Mouse (Mus musculus) brain, embryonic 14.5 days (tissue): Measurements from ENCODE around the gene Gm49373.

Experiments
- CTCF ChIP-seq: fragments of 200-500 bp; IDR thresholded peaks from 2 replicates; pipeline ENCODE4 v1.5.1; 2012; ENCODE audit warnings: inconsistent platforms, mild to moderate bottlenecking, moderate library complexity, borderline replicate concordance; ENCODE audit not compliant: insufficient read depth, insufficient read length; ENCODE audit errors: extremely low read depth
- POLR2A ChIP-seq: fragments of 200-500 bp; IDR thresholded peaks from 2 replicates; pipeline ENCODE4 v1.6.1; 2012; ENCODE audit warnings: mild to moderate bottlenecking, inconsistent platforms, borderline replicate concordance; ENCODE audit not compliant: poor library complexity, insufficient read depth, insufficient read length, severe bottlenecking; ENCODE audit errors: extremely low read depth

- TF ChIP-seq CTCF (no peak), POLR2A (no peak)
Measured at GRCm38 (mm10) chr9:21100447-21101161, 27.7 kb upstream of the Gm49373 start.
